Mouse (Mus musculus) cerebellum, adult 2 months (tissue): ENCODE measurements at regions not wholly inside any gene's neighbourhood (a gene's known extent, or its start where the extent isn't known, plus 50 kb on each side); places are given as distances from the start of the nearest gene placed in this dataset.

Experiments used
- CTCF ChIP-seq: fragments of 200-500 bp; IDR thresholded peaks from 2 replicates; pipeline ENCODE4 v1.5.1; 2011; ENCODE audit warnings: low read depth, mild to moderate bottlenecking, control low read depth, low read length, moderate library complexity, borderline replicate concordance; ENCODE audit not compliant: insufficient read depth
- POLR2A ChIP-seq: fragments of 200-500 bp; IDR thresholded peaks from 2 replicates; pipeline ENCODE4 v1.6.1; 2011; ENCODE audit warnings: low read length, control low read depth, borderline replicate concordance; ENCODE audit not compliant: insufficient read depth

- TF ChIP-seq CTCF (no peak), POLR2A (no peak)
Measured at GRCm38 (mm10) chr3:77226007-77226406, 1151.9 kb downstream of the Fstl5 start.
